Mouse (Mus musculus): ENCODE results near the gene Hdac9. TPM values are rescaled to one million over a fixed set of nuclear protein-coding genes. Genes with fewer than 3 reads are reported as not detected.
"Not testable (repeated sequence)": the region's sequence is repeated elsewhere in the genome, so short reads cannot be mapped to it uniquely, and the experiment has no call there.

Gene Hdac9
- total RNA-seq, 2 experiments from 2014 or later: 3.8 to 4.5 TPM

DNA sequence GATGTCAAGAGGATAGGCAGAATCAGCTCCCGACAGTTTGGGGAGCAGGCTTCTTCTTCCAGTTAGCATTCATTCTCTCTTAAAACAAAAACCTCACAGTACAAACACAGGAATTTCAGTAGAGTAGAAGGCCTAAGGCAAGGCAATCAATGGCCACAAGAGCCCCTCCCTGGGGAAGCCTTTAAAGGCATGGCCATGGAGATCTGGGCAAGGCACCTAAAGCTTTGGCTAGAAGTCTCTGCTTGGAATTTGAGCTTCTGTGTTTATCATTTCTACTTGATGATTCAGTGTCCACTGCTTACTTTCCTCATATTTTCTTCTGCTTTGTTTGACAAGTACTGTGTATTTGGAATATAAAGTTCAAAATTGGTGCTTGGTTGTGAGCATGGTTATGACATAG is 429.2 kb downstream of the Hdac9 start:
- no peak for DNase-seq

DNA sequence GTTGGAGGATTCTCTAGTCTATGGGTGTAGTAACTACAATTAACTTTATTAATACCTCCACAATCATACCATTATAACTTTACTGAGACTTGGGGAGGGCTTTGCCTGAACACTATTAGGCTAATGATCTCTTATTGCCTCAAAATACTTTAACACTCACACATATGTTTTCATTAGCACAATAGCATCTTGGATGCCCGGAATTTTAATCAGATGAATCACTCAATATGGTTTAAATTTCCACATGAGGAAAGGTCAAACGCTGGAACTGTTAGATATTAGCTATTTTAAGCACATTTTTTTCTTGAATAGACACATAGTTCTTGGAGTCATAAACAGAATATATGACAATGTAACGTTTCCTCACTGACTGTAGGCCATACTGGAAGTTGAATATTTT is 429.9 kb downstream of the Hdac9 start:
- no peak for DNase-seq

DNA sequence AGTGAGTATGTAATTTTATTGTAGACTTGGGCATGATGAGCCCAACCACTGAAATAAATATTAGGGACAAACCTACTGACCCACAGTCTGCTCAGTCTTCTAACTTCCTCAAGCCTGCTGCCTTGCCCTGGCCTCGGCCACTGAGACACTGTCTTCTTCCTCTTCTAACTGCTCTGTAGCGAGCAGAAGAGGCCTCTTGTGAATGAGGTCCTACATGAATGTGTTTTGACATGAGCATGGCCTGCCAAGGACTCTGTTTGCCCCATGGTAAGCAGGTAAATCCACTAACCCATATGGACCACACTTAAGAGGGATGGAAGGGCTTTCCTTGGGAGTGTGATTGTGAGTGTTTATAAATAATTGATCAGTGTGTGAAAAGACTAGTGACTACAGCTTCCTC is 430.9 kb downstream of the Hdac9 start:
- no peak for DNase-seq

DNA sequence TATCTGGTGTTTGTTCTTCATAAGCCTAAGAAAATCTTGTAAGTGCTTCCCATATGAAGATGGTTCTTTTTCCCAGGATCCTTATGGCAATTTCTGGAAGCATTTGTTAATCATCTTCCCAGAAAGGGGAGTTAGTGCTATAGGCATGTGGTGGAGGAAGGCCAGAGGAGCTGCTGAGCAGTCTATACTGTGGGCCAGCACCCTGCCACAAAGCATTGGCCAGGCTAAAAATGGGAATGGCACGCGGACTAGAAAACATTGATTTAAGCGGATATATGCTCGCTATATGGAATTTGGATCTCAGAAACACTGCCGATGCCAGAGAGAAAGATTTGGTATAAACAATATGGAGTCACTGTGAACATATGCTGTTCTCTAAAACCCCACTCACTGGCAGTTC is 435.2 kb downstream of the Hdac9 start:
- no peak for DNase-seq

DNA sequence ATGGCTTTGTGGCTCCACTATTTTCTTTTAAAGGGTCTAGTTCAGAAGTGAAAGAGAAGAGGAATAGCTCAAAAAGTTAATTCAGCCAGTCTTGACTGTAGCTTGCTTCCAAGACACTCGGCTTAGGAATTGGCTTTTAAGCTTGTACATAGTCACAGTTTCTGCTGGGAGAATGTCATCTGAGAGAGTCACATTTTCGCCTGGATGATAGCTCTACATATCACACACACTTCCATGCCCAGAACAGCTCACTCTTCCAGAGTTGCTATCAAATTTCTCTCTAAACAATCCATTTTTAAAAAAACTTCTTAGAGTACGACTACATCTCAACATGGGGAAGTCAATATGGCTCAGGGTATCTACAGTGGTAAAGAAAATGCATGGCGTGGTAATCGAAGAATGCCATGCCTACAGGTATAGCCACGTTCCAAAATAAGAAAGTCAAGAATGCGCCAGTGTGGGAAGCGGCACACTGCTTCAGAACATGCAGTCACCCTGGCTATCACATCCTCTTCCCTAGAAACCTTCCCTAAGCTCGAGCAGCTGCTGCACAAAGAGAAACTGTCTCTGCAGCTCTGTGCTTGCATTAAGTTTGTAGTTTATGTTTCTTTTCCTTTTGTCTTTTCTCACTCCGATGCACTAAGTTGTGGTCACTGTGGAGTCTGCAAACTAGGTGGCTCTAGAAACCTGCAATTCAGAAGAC is 443.8 kb downstream of the Hdac9 start:
- no peak for DNase-seq

DNA sequence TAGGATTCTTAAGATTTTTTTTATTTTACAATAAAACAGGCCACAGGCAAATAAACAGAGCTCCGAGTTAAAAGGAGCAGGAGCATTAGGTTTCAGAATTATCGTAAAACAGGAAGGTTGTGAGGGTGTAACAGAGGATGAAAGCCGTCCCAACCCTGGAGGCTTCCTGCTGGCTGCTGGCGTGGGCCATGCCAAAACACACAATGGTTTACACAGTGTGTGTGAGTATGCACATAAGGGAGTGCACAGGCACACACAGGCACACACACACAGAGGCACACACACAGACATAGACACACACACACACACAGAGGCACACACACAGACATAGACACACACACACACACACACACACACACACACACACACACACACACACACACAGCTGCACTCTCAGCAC is 444.4 kb downstream of the Hdac9 start:
- DNase-seq: no peak

DNA sequence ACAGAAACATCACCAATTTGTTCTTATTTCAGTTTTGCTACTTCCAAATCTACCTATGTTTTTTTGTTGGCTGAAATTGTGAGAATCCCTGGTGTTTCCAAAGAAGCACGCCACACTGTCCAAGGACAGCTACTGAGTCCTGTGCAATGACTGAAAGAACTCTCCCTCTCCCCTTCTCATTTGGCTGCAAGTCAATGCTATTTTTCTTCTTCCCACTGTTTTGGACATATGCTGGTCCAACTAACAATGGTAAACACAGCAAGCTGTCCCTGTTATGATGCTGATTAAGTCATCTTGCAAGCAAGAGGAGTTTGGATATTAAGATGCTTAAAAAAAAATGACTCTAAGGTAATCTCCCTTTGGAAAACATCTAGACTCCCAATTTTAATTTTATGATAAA is 455.2 kb downstream of the Hdac9 start:
- DNase-seq: no peak

DNA sequence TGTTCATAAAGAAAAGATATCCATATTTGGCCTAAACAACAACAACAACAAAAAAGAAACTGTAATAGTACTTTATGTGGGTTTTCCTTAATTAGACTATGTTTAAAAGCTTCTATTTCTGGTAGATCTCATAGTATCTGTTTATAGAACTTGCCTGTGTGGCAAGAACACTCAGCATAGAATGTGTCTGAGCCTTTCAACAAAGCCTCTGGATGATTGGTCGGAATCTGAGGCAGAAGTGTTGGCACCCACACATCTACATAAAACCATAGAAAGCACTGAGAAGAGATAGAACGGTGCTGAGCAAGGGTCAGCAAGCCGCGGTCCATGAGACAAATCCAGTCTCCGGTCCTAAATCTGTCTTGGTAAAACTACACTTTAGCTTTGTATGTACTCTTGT is 464.3 kb downstream of the Hdac9 start:
- DNase-seq: no peak

DNA sequence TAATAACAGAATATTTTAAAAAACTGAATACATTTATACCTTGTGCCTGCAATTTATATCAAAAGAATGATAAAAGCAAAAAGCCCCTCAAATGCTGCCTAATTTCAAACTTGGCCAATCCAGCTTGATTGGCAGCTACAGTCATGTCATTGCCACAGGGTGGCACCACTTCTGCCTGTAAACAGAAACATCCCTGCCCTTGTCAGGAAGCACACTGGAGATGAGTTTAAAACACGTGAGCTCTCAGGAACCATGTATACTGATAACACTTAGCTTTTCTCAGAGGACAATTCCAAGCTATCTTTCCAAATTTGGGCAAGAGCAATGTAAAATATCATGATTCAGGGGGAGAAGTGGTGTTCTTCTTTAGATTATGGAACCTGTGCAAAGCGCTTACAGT is 465.7 kb downstream of the Hdac9 start:
- no peak for DNase-seq

DNA sequence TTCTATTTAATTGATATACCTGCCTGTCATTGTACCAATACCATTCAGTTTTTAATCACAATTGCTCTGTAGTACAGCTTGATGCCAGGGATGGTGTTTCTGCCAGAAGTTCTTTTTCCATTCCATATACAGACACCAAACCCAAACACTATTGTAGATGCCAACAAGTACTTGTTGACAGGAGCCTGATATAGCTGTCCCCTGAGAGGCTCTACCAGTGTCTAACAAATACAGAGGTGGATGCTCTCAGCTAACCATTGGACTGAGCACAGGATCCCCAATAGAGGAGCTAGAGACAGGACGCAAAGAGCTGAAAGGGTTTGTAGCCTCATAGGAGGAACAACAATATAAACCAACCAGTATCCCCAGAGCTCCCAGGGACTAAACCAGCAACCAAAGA is 472.2 kb downstream of the Hdac9 start:
- not testable (repeated sequence) for DNase-seq

DNA sequence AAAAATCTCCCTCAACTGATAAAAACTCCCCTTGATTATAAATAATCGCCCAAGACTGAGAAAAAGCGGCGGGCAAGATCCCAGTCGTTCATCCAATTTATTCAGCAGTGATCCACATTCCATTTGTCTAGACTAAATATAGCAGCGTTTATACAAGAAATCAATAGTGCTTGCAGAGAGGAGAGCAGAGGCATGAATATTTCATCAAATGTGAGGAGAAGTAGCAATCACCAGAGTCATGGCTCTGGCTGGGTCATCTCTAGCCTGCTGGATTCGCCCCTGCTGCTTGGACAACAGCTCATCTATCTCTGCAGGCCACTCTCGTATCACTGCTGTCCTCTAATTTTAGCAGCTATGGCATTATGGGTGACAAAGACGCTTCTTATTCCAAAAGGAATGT is 476.0 kb downstream of the Hdac9 start:
- no peak for DNase-seq

DNA sequence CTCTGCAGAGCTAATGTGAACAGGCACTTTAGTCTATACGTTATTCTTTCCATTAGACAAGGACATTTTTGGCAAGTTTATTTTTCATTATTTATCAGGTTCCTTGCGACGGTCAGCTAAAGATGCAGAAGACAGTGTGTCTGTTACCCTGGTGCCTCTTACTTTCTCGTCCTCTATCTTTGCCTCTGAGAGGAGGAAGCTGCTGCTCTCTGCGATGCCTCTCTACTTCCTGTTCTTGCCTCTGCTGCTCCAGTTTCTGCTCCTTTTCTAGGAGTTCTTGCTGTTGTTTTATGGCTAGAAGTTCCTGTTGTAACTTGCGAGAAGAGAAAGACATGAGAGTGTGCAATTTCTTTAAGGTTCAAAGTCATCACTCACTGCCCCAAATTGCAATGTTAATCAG is 484.0 kb downstream of the Hdac9 start:
- no peak for DNase-seq

DNA sequence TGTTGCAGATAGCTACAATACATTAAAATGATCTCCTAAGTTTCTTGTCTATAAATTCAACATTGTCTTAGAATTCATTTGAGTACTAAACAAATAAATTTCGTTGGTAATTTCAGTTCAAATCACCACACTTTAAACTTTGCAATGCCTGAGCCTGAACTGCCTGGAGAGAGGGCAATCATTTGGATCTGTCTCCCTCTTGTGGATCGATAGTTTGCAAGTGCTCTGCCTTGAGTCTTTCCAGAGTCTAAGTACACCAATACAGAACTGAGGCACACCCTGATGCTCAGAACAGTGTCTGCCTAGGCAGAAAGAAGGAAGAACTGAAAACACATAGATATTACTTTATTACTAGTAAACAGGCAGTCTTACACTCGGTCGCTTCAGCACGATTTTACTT is 484.4 kb downstream of the Hdac9 start:
- DNase-seq: no peak

DNA sequence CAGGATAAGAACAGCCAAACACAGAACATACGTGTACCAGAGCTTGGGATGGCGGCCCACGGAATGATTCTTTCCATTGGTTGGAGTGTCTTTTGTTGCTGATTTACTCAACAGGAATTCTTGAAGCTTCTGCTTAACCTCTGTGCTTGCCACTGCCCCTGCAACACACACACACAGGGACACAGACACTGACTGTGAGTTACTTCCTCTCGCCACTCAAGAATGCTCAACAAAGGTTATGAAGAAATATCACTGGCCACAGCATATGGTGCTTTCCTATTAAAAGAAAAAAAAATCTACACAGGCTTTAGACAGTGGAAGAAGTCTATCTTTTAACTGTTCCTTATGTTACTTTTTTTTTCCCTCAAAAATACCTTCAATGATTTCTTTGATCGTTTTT is 485.1 kb downstream of the Hdac9 start:
- DNase-seq: no peak

DNA sequence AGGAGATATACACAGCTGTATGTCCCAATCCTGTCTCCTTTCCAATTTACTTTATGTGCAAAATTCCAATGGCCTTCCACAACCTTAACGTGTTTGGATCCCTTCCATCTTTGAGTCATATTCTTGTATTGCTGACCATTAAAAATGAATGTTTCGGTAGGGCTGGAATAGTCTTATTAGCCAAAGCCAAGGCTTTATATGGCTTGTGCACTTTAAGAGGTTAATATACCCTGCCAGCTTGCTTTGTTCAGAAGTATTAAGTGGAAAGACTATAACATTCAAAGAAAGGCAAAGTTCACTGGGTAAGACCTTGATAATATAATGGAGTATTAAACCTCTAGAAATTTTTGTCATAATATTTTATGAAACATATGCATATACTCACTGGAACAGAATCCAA is 491.4 kb downstream of the Hdac9 start:
- DNase-seq: no peak

DNA sequence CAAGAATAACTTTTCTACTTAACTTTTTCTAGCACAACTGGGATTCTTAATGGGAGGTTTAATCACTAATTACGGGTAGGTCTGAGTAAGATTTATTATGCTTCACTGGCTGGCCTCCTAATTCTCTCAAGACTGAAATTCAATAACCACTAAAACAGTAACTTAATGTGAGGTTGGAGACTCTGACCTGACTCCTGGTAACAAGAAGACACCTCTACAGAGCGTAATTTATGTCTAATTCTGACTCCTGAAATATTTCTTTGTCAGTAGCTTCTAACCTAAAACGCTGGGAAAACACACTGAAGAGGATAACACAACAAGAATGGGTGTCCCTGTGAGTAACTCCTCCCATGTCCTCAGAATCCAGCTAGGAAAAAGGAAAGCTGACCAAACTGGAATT is 508.8 kb downstream of the Hdac9 start:
- DNase-seq: no peak

DNA sequence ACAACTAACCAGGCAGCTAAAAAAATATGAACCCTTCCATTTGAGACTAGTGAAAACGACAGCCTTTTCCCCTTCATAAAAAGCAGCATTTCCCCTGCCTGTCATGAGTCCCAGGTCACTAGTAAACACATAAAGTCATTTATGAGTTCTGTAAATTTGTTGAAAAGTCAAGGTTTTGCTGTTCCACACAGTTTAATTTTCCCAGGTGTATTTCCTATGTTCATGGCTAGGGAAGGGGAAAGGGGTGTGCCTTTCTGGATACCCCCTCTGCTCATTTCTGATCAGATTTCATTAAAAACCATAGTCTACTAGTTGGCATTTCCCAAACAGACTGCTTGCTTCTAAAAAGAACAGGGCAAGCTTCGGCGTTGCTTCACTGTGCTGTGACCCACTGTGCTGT is 509.8 kb downstream of the Hdac9 start:
- no peak for DNase-seq

DNA sequence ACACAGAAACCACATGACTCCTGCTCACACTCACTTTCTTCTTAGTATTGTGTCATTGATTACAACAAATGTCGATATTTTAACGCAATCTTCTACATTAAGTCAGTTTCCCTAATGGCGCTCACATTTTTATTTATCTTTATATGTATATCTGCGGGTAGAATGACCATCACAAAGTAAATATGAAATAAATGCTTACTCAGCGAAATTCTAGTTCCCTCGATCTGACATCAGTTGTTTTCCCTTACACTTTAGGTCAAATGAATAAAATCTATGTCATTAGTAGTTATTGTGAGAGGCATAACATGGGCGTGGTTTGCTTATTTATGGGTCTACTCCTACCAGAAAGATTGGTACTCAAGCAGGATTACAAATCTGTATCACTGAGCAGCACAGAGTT is 514.8 kb downstream of the Hdac9 start:
- DNase-seq: no peak

DNA sequence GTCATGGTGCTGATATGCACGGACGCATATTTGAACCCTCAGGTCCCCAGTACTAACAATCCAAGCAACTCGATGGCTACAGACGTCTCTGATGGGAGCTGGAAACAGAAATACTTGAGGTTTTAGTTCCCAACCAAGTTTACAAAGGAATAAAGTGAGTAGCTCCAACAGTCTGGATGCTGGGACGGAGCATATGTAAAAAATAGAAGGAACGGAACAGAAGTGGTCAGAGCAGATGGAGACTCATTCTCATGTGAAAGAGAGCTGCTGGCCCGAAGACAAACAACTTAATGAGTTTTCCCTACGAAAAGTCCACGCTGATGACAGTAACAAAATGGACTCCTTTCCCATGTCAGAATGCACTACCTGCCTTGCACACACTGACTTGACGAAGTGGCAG is 518.3 kb downstream of the Hdac9 start:
- no peak for DNase-seq

DNA sequence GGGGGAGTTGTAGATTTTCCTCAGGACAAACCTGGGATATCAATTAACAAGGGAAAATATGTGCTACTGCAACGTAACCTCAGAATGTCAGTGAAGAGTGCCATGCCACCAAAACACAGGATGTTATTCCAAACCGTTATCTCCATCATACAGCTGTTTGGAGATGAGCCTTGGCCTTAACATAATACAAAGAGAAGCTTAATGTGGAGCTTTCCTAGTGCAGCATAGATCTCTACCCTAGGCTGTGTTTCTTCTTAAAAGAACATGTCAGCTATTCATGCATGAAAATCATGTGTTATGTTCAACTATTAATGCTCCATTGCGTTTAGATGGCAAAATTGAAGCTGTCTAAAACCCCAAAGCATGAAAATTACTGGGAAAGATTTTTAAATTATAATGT is 522.6 kb downstream of the Hdac9 start:
- DNase-seq: no peak

DNA sequence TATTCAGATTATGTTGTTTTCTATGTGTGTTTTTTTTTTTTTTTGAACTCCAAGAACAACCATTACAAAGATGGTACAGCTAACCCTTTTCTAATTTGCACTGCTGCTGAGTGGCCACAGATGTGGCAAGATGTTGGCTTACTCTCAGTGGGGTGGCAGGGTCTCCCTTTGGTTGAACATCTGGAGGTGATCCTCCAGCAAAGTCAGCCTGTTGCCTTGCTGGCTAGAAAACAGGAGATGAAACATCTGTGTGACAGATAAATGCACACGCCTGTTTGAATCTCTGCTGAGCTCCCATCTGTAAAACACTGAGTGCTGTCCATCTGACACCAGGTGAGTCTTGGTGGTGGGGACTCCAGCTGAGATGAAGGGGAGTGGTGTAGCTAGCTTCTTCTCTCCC is 537.2 kb downstream of the Hdac9 start:
- no peak for DNase-seq

DNA sequence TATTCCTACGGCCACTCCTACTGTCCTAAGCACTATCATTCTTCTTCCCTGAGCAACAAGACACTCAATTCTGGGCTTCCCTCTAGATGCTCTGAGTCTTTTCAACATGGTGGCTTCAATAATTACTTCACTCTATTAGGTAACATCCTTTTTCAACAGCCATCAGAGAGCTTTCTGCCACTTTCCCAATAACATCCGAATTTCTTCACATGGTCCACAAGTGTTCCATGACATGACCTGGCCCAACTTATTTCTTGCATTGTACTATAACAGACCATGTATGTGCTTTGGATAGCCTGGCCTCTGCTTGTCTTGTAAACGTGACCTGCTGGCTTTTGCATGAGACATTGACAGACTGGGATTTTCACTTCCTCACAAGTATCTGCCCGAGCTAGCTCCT is 538.3 kb downstream of the Hdac9 start:
- no peak for DNase-seq

DNA sequence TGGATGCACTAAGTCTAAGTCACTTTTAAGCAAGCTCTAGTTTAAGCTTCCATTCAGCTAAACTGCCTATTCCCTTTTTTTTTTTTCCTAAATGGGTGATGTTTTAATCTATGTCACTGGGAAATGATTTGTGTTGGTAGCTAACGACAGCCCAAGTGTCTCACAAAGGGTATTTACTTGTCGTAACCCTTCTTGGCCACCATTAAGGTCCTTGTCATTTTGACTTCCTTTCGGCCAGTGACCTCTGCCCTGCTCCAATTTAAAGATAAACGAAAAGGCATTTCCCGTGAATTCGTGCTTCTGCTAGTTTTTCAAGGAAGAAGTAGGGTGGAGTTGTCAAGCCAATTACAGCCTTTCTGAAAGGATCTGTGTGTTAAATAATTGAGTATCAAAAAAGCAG is 565.0 kb downstream of the Hdac9 start:
- no peak for DNase-seq

DNA sequence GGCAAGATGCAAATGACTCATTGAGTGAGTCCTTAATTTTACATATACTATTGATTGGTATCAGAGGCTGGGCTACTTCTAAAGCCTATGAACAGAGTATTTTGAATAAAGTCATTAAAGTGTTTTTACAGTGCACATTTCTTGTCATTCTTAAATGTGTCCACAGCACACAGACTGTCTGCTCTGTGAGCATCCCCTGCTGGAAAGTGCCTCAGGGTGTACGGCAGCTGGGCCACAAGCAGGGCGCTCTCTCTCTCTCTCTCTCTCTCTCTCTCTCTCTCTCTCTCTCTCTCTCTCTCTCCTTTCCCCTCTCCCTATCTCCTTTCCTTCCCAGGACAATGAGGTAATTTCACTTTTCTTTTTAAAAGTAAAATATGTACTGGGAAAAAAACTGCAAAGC is 569.4 kb downstream of the Hdac9 start:
- no peak for DNase-seq

DNA sequence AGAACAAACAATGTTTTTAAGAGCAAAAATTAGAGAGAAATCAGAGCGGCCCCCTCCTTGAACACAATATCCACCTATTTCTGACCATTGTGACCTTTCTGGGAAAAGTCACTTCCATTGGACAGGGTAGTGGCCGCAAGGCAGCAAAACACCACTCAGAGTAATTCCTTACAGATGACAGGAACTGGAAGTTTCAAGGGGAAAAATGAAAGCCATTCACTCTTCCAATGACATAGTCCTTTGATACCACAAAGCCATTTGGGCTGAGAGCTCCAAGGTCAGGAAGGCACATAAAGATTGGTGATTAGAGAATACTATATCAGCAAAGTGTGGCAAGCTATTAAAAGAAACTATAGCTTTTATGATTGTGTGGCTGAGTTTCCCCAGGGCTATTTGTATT is 574.1 kb downstream of the Hdac9 start:
- no peak for DNase-seq

Measured in gastrocnemius, postnatal 25 days (tissue).